ENCODE assay signal across 9 mouse cellular contexts in the genomic region with DNA sequence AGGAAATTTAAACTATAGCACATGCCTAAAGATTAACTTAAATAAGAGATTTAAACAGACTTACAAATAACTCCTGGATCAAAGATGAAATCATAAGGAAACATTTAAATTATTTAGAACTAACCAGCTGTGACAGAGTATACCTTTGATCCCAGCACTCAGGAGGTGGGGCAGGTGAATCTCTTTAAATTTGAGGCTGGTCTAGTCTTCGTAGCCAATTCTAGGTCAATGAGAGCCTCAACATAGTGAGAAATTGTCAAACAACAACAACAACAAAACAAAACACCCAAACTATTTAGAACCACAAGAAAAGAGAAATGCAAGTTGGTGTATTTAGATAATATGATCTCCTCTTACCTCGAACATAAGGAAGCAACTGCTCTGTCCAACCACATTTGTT. TPM values are rescaled to one million over a fixed set of nuclear protein-coding genes. Genes with fewer than 3 reads are reported as not detected.
DNase-seq lines count a peak whose midpoint lies in the region; ATAC-seq lines count a peak whose summit lies in the region.
"Had no signal": no experiment of that assay in that cellular context is flagged by ENCODE, and none has a peak within 500 bp of the region (broad histone marks: within the 10 kb centered on the region; RNA-seq: fewer than 3 reads in every experiment).

A gene (minus strand): TSS at position 101 of the 400 bp plus-strand sequence.

- H3K27ac ChIP-seq in embryonic facial prominence, embryonic 14.5 days (replicated peaks; ENCODE audit: low read depth, low read length) = no peak within 1 kb of the TSS
- no peak within 1 kb of the TSS for H3K27ac ChIP-seq in midbrain, embryonic 16.5 days (ENCODE audit: low read length)

- no peak for DNase-seq in left cerebral cortex, adult 18-20 months (ENCODE audit: low spot score in 2 of 2)
- DNase-seq in left cerebral cortex, adult 9 months (ENCODE audit: low spot score in 2 of 2) = no peak
- DNase-seq in embryonic facial prominence, embryonic 14.5 days (ENCODE audit: low spot score) = no peak
- no peak for DNase-seq in right cerebral cortex, postnatal 14 days
- no peak for DNase-seq in thymus, postnatal 10 days (ENCODE audit: low spot score in 2 of 2)
- DNase-seq: lung, postnatal 4 days had no signal

- H3K9ac ChIP-seq in embryonic facial prominence, embryonic 14.5 days (ENCODE audit: low read depth, low read length) = no peak within 1 kb of the TSS
- H3K9ac ChIP-seq in midbrain, embryonic 16.5 days (ENCODE audit: low read depth, low read length) = no peak within 1 kb of the TSS

- no peak within 1 kb of the TSS for H3K4me2 ChIP-seq in embryonic facial prominence, embryonic 14.5 days (ENCODE audit: low read depth, low read length)
- no peak within 1 kb of the TSS for H3K4me2 ChIP-seq in midbrain, embryonic 16.5 days (ENCODE audit: low read length)

- no peak for ATAC-seq in embryonic facial prominence, embryonic 14.5 days (ENCODE audit: low read depth)
- no peak for ATAC-seq in hematopoietic stem cell, adult 5-6 weeks (replicated peaks in 1 of 2; ENCODE audit: insufficient read depth in 1 of 2, low FRiP score in 2 of 2, low TSS enrichment in 1 of 2, low read depth in 1 of 2, poor library complexity in 2 of 2, severe bottlenecking in 2 of 2)
- ATAC-seq in midbrain, embryonic 16.5 days = no peak
- no peak for ATAC-seq in erythroid progenitor cell, adult 5-6 weeks (replicated peaks; ENCODE audit: low FRiP score, poor library complexity, severe bottlenecking)

- H3K36me3 ChIP-seq in embryonic facial prominence, embryonic 14.5 days (ENCODE audit: control insufficient read depth, insufficient read depth, low read length) = no peaks in the 10 kb centered on the region
- no peaks in the 10 kb centered on the region for H3K36me3 ChIP-seq in midbrain, embryonic 16.5 days (ENCODE audit: control insufficient read depth, insufficient read depth, low read length)

- 0 out of 2 replicates have a peak, but pooled peaks cover 4% of the 10 kb centered on the region for H3K9me3 ChIP-seq in embryonic facial prominence, embryonic 14.5 days (ENCODE audit: control insufficient read depth, low read length)
- H3K9me3 ChIP-seq in midbrain, embryonic 16.5 days (replicated peaks; ENCODE audit: control insufficient read depth, low read length, poor library complexity, severe bottlenecking) = no peaks in the 10 kb centered on the region

- WGBS in embryonic facial prominence, embryonic 14.5 days = 55% methylated on average over 2 of the region's 2 CpGs
- 86% methylated on average over 2 of the region's 2 CpGs for WGBS in midbrain, embryonic 16.5 days

- no peaks in the 10 kb centered on the region for H3K27me3 ChIP-seq in embryonic facial prominence, embryonic 14.5 days (replicated peaks; ENCODE audit: control insufficient read depth, insufficient read depth, low read length)
- H3K27me3 ChIP-seq in midbrain, embryonic 16.5 days (ENCODE audit: control insufficient read depth, insufficient read depth, low read depth, low read length) = no peaks in the 10 kb centered on the region

- H3K4me3 ChIP-seq in embryonic facial prominence, embryonic 14.5 days (ENCODE audit: low read depth, low read length) = no peak within 1 kb of the TSS
- H3K4me3 ChIP-seq in midbrain, embryonic 16.5 days (ENCODE audit: low read depth, low read length) = no peak within 1 kb of the TSS

- no peaks in the 10 kb centered on the region for H3K4me1 ChIP-seq in embryonic facial prominence, embryonic 14.5 days (ENCODE audit: control insufficient read depth, insufficient read depth, low read length)
- no peaks in the 10 kb centered on the region for H3K4me1 ChIP-seq in midbrain, embryonic 16.5 days (ENCODE audit: control insufficient read depth, insufficient read depth, low read length)

RNA-seq across cellular contexts. Expression of the gene that starts here (rescaled TPM):
- total RNA-seq in left cerebral cortex, adult 18-20 months (2021) = 10 to 100 TPM; 25.8 to 31.3 TPM
- 28.7 and 35.9 TPM in 2 replicates for polyA plus RNA-seq in embryonic facial prominence, embryonic 14.5 days (2014; fragmentation: Nextera tagmentation; extraction: Ambion mirVana)
- 19.0 and 21.4 TPM in 2 replicates for total RNA-seq in hematopoietic stem cell, adult 5-6 weeks (2017)
- 24.3 and 26.4 TPM in 2 replicates for polyA plus RNA-seq in midbrain, embryonic 16.5 days (2015; fragmentation: Nextera tagmentation; extraction: Ambion mirVana)
- 4.2 and 9.7 TPM in 2 replicates for total RNA-seq in erythroid progenitor cell, adult 5-6 weeks (2015; ENCODE audit: low replicate concordance)
- total RNA-seq in erythroid progenitor cell, adult 5-6 weeks (2017; ENCODE audit: low replicate concordance) = 3.0 and 3.1 TPM in 2 replicates
